Mouse (Mus musculus): Measurements from ENCODE around the gene Ccdc106. TPM values are rescaled to one million over a fixed set of nuclear protein-coding genes. Genes with fewer than 3 reads are reported as not detected.

Gene Ccdc106
- polyA plus RNA-seq, 1 experiment from 2014 or later, result 6.4 TPM

DNA sequence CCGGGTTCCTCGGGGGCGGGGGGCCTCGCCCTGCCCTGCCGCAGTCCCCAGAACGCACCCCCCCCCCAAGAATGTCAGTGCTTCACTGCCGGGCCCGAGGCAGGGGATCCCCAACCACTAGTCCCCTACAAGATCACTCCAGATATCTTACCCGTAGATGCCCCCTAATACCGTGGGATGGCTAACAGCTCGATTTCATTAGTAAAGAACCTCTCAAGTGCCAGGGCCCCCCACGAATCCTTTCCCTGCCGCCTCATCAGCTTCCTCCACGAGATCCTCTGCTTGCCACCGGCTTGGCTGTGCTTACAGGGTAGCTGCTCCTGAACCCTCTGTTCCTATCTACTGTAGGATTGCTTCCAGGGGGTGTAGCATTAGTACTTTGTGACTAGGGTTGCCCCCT lies 332 bp downstream of the Ccdc106 start:
- H3K9me3 ChIP-seq (ENCODE audit: control insufficient read depth, low read length), result no peaks in the 10 kb centered on the region
- peak overlapping the region; percentile 83 for H3K9ac ChIP-seq (ENCODE audit: low read length)
- under 1% methylated on average over 12 of the region's 15 CpGs for WGBS
- ATAC-seq (ENCODE audit: insufficient read depth, low FRiP score, low TSS enrichment) (peak; percentile 1; the same call in 1 of the 2 replicates), DNase-seq (ENCODE audit: low spot score) (no peak)
- H3K4me3 ChIP-seq (ENCODE audit: low read depth, low read length), result peak overlapping the region; percentile 82
- H3K27ac ChIP-seq (ENCODE audit: low read depth, low read length), result peak overlapping the region; percentile 83
- H3K4me1 ChIP-seq (ENCODE audit: control insufficient read depth, insufficient read depth, low read length), result peaks cover 7% of the 10 kb centered on the region
- H3K36me3 ChIP-seq (ENCODE audit: control insufficient read depth, insufficient read depth, low read length), result peaks cover 7% of the 10 kb centered on the region
- H3K27me3 ChIP-seq (ENCODE audit: control insufficient read depth, insufficient read depth, low read length), result no peaks in the 10 kb centered on the region
- peak overlapping the region; percentile 81 for H3K4me2 ChIP-seq (ENCODE audit: low read depth)

DNA sequence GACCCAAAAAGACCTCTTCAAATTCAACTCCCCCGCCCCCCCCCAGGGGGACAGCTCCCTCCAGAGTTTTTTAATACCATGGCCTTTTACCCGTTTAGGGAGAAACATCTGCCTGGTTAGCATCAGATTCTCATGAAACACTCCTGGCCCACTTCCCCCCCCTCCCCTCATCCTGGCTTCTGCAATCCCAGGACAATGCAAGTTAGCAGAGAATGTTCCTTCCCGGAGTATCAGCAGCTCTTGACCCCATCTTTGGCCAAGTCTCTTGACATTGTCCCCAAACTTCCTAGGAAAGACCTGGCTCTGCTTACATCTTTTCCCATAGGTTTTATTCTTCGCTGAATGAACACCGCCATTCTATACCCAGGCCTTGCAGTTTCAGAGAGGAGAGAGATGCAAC lies 844 bp downstream of the Ccdc106 start:
- Histone ChIP-seq H3K27ac (ENCODE audit: low read depth, low read length) (peak overlapping the region; percentile 83; the same call in 1 of the 2 replicates), H3K9me3 (ENCODE audit: control insufficient read depth, low read length) (no peaks in the 10 kb centered on the region), H3K4me2 (ENCODE audit: low read depth) (peak overlapping the region; percentile 81), H3K4me3 (ENCODE audit: low read depth, low read length) (peak overlapping the region; percentile 82), H3K4me1 (ENCODE audit: control insufficient read depth, insufficient read depth, low read length) (peaks cover 3% of the 10 kb centered on the region), H3K9ac (ENCODE audit: low read length) (peak overlapping the region; percentile 83), H3K36me3 (ENCODE audit: control insufficient read depth, insufficient read depth, low read length) (peaks cover 7% of the 10 kb centered on the region), H3K27me3 (ENCODE audit: control insufficient read depth, insufficient read depth, low read length) (no peaks in the 10 kb centered on the region)
- 57% methylated on average over 5 of the region's 5 CpGs for WGBS
- ATAC-seq (ENCODE audit: insufficient read depth, low FRiP score, low TSS enrichment), result no peak
- DNase-seq (ENCODE audit: low spot score), result no peak

DNA sequence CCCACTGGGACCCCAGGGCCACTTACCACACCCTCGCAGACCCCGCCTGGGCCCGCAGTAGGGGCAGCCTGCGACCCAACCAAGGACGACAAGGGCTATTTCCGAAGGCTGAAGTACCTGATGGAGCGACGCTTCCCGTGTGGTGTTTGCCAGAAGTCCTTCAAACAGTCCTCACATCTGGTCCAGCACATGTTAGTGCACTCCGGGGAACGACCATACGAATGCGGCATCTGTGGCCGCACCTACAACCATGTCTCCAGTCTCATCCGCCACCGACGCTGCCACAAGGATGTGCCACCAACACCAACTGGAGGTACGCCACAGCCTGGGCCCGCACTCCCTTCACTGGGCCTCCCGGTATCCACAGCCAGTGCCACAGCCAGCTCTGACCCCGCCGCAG lies 9.2 kb downstream of the Ccdc106 start:
- ATAC-seq (ENCODE audit: insufficient read depth, low FRiP score, low TSS enrichment) (no peak), DNase-seq (ENCODE audit: low spot score) (no peak)
- Histone ChIP-seq H3K4me1 (ENCODE audit: control insufficient read depth, insufficient read depth, low read length) (no peaks in the 10 kb centered on the region), H3K4me2 (ENCODE audit: low read depth) (no peak overlapping the region), H3K36me3 (ENCODE audit: control insufficient read depth, insufficient read depth, low read length) (peaks cover 56% of the 10 kb centered on the region), H3K27ac (ENCODE audit: low read depth, low read length) (no peak overlapping the region), H3K9me3 (ENCODE audit: control insufficient read depth, low read length) (peaks cover 23% of the 10 kb centered on the region), H3K27me3 (ENCODE audit: control insufficient read depth, insufficient read depth, low read length) (0 out of 2 replicates have a peak, but pooled peaks cover 2% of the 10 kb centered on the region), H3K4me3 (ENCODE audit: low read depth, low read length) (no peak overlapping the region), H3K9ac (ENCODE audit: low read length) (no peak overlapping the region)
- WGBS, result 95% methylated on average over 22 of the region's 22 CpGs

DNA sequence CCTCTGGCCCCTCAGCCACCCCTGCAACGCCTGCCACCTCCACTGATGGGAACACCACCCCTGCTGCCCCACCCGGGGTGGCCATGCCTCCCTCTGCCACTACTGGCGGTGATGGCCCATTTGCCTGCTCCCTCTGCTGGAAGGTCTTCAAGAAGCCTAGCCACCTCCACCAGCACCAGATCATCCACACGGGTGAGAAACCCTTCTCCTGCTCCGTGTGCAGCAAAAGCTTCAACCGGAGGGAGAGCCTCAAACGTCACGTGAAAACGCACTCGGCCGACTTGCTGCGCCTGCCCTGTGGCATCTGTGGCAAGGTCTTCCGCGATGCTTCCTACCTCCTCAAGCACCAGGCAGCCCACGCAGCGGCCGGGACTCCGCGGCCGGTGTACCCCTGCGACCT lies 9.6 kb downstream of the Ccdc106 start:
- no peak overlapping the region for H3K27ac ChIP-seq (ENCODE audit: low read depth, low read length)
- no peak overlapping the region for H3K4me2 ChIP-seq (ENCODE audit: low read depth)
- DNase-seq (ENCODE audit: low spot score), result no peak
- no peaks in the 10 kb centered on the region for H3K4me1 ChIP-seq (ENCODE audit: control insufficient read depth, insufficient read depth, low read length)
- peaks cover 55% of the 10 kb centered on the region for H3K36me3 ChIP-seq (ENCODE audit: control insufficient read depth, insufficient read depth, low read length)
- H3K9ac ChIP-seq (ENCODE audit: low read length), result no peak overlapping the region
- 0 out of 2 replicates have a peak, but pooled peaks cover 2% of the 10 kb centered on the region for H3K27me3 ChIP-seq (ENCODE audit: control insufficient read depth, insufficient read depth, low read length)
- no peak for ATAC-seq (ENCODE audit: insufficient read depth, low FRiP score, low TSS enrichment)
- peaks cover 23% of the 10 kb centered on the region for H3K9me3 ChIP-seq (ENCODE audit: control insufficient read depth, low read length)
- WGBS, result 91% methylated on average over 21 of the region's 21 CpGs
- H3K4me3 ChIP-seq (ENCODE audit: low read depth, low read length), result no peak overlapping the region

DNA sequence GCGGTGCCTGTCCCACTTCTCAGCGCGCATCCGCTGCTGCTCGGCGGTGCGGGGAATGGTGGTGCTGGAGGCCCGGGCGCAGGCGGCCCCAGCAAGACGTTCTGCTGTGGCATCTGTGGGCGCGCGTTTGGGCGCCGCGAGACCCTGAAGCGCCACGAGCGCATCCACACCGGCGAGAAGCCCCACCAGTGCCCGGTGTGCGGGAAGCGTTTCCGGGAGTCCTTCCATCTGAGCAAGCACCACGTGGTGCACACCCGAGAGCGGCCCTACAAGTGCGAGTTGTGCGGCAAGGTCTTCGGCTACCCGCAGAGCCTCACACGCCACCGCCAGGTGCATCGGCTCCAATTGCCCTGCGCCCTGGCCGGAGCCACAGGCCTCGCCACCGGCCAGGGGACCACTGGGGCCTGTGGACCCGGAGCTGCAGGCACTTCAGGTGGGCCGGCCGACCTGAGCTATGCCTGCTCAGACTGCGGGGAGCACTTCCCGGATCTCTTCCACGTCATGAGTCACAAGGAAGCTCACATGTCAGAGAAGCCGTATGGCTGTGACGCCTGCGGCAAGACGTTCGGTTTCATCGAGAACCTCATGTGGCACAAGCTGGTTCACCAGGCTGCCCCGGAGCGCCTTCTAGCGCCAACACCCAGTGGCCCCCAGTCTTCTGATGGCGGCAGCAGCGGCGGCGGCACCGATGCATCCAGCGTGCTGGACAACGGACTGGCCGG lies 10.4 kb downstream of the Ccdc106 start:
- Histone ChIP-seq H3K27me3 (ENCODE audit: control insufficient read depth, insufficient read depth, low read length) (0 out of 2 replicates have a peak, but pooled peaks cover 2% of the 10 kb centered on the region), H3K36me3 (ENCODE audit: control insufficient read depth, insufficient read depth, low read length) (peaks cover 57% of the 10 kb centered on the region), H3K9me3 (ENCODE audit: control insufficient read depth, low read length) (peaks cover 23% of the 10 kb centered on the region), H3K4me3 (ENCODE audit: low read depth, low read length) (no peak overlapping the region), H3K4me1 (ENCODE audit: control insufficient read depth, insufficient read depth, low read length) (no peaks in the 10 kb centered on the region), H3K9ac (ENCODE audit: low read length) (no peak overlapping the region), H3K27ac (ENCODE audit: low read depth, low read length) (no peak overlapping the region), H3K4me2 (ENCODE audit: low read depth) (no peak overlapping the region)
- ATAC-seq (ENCODE audit: insufficient read depth, low FRiP score, low TSS enrichment) (no peak), DNase-seq (ENCODE audit: low spot score) (no peak)
- WGBS, result 75% methylated on average over 62 of the region's 63 CpGs

DNA sequence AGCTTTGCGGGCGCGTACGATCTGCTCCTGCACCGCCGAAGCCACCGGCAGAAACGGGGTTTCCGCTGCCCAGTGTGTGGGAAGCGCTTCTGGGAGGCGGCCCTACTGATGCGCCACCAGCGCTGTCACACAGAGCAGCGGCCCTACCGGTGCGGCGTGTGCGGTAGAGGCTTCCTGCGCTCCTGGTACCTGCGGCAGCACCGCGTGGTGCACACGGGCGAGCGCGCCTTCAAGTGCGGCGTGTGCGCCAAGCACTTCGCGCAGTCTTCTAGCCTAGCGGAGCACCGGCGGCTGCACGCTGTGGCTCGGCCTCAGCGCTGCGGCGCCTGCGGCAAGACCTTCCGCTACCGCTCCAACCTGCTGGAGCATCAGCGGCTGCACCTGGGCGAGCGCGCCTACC lies 11.1 kb downstream of the Ccdc106 start:
- DNase-seq (ENCODE audit: low spot score) (no peak), ATAC-seq (ENCODE audit: insufficient read depth, low FRiP score, low TSS enrichment) (no peak)
- no peak overlapping the region for H3K27ac ChIP-seq (ENCODE audit: low read depth, low read length)
- peaks cover 60% of the 10 kb centered on the region for H3K36me3 ChIP-seq (ENCODE audit: control insufficient read depth, insufficient read depth, low read length)
- H3K4me1 ChIP-seq (ENCODE audit: control insufficient read depth, insufficient read depth, low read length), result no peaks in the 10 kb centered on the region
- no peak overlapping the region for H3K9ac ChIP-seq (ENCODE audit: low read length)
- WGBS, result 72% methylated on average over 46 of the region's 46 CpGs
- peaks cover 23% of the 10 kb centered on the region for H3K9me3 ChIP-seq (ENCODE audit: control insufficient read depth, low read length)
- H3K4me2 ChIP-seq (ENCODE audit: low read depth), result no peak overlapping the region
- H3K4me3 ChIP-seq (ENCODE audit: low read depth, low read length), result no peak overlapping the region
- H3K27me3 ChIP-seq (ENCODE audit: control insufficient read depth, insufficient read depth, low read length), result 0 out of 2 replicates have a peak, but pooled peaks cover 2% of the 10 kb centered on the region

DNA sequence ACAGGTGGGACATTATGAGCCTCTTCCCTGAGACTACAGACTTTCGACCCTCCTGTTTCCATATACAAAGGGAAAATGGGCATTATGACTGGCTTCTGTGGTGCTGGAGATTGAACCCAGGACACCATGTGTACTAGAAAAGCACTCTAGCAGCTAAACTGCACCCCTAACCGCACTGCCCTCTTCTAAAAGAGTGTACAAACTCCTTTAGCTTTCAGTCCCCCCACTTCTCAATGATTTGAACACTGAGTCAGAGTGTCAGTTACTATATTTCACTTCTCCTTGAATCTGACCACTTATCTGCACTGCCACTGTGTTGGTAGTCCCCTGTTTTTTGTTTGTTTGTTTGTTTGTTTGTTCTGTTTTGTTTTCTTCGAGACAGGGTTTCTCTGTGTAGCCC lies 13.5 kb downstream of the Ccdc106 start, which contains the start of gene 4632433K11Rik:
Gene 4632433K11Rik, plus strand, starts transcription at position 301 of the 400 bp plus-strand sequence.
- no peak within 1 kb of the TSS for H3K4me3 ChIP-seq (ENCODE audit: low read depth, low read length)
- WGBS, result 88% methylated on average over 3 of the region's 3 CpGs
- no peak for DNase-seq (ENCODE audit: low spot score)
- H3K9me3 ChIP-seq (ENCODE audit: control insufficient read depth, low read length), result peaks cover 23% of the 10 kb centered on the region
- H3K9ac ChIP-seq (ENCODE audit: low read length), result no peak within 1 kb of the TSS
- ATAC-seq (ENCODE audit: insufficient read depth, low FRiP score, low TSS enrichment), result no peak
- H3K4me2 ChIP-seq (ENCODE audit: low read depth), result no peak within 1 kb of the TSS
- H3K36me3 ChIP-seq (ENCODE audit: control insufficient read depth, insufficient read depth, low read length), result peaks cover 50% of the 10 kb centered on the region
- H3K27ac ChIP-seq (ENCODE audit: low read depth, low read length), result no peak within 1 kb of the TSS
- no peaks in the 10 kb centered on the region for H3K4me1 ChIP-seq (ENCODE audit: control insufficient read depth, insufficient read depth, low read length)
- H3K27me3 ChIP-seq (ENCODE audit: control insufficient read depth, insufficient read depth, low read length), result 0 out of 2 replicates have a peak, but pooled peaks cover 2% of the 10 kb centered on the region

DNA sequence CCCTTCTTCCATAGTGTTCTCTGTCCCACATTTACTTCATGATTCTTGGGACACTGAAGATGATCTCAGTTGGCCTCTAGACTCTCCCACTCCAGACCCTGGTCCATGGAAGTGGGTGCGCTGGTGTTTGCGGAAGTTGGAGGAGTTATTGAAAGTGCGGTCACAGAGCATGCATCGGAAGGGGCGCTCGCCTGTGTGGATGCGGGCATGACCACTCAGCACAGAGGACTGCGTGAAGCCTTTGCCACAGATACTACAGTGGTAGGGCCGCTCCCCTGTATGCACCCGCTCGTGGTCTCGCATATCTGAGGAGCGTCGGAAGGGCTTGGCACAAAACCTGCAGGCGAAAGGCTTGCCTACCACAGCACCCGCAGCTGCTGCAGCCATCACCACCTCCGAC lies 15.3 kb downstream of the Ccdc106 start:
- Histone ChIP-seq H3K4me1 (ENCODE audit: control insufficient read depth, insufficient read depth, low read length) (no peaks in the 10 kb centered on the region), H3K27me3 (ENCODE audit: control insufficient read depth, insufficient read depth, low read length) (no peaks in the 10 kb centered on the region), H3K4me2 (ENCODE audit: low read depth) (no peak overlapping the region), H3K9ac (ENCODE audit: low read length) (no peak overlapping the region), H3K4me3 (ENCODE audit: low read depth, low read length) (no peak overlapping the region), H3K36me3 (ENCODE audit: control insufficient read depth, insufficient read depth, low read length) (peaks cover 32% of the 10 kb centered on the region), H3K9me3 (ENCODE audit: control insufficient read depth, low read length) (peaks cover 10% of the 10 kb centered on the region), H3K27ac (ENCODE audit: low read depth, low read length) (no peak overlapping the region)
- DNase-seq (ENCODE audit: low spot score) (no peak), ATAC-seq (ENCODE audit: insufficient read depth, low FRiP score, low TSS enrichment) (no peak)
- WGBS, result 97% methylated on average over 17 of the region's 17 CpGs

DNA sequence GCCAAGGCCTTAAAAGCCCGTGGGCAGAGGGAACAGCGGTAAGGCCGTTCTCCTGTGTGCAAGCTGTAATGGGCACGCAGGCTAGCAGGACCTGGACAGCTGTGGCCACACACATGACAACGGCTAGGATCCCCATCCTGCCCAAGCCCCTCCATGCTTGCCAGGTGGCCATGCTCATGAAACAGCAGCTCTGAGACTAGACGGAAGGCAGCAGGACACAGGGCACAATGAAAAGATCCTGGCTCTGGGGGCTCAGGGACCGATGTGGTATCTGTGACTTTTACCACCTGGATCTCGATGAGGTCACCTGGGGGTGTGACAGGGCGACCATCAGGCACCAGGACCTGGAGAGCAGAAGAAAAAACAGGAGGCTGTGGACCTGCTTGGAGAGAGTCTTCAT lies 15.8 kb downstream of the Ccdc106 start:
- Histone ChIP-seq H3K9me3 (ENCODE audit: control insufficient read depth, low read length) (peaks cover 5% of the 10 kb centered on the region), H3K9ac (ENCODE audit: low read length) (no peak overlapping the region), H3K27ac (ENCODE audit: low read depth, low read length) (no peak overlapping the region), H3K36me3 (ENCODE audit: control insufficient read depth, insufficient read depth, low read length) (peaks cover 27% of the 10 kb centered on the region), H3K27me3 (ENCODE audit: control insufficient read depth, insufficient read depth, low read length) (no peaks in the 10 kb centered on the region), H3K4me3 (ENCODE audit: low read depth, low read length) (no peak overlapping the region), H3K4me2 (ENCODE audit: low read depth) (no peak overlapping the region), H3K4me1 (ENCODE audit: control insufficient read depth, insufficient read depth, low read length) (no peaks in the 10 kb centered on the region)
- ATAC-seq (ENCODE audit: insufficient read depth, low FRiP score, low TSS enrichment), result no peak
- 97% methylated on average over 9 of the region's 9 CpGs for WGBS
- no peak for DNase-seq (ENCODE audit: low spot score)

Data from neural tube, embryonic 11.5 days (tissue).